Mouse (Mus musculus) cerebellum, adult (tissue): Measurements from ENCODE around the gene Pgpep1.
A peak's percentile ranks its signal among the peaks of the same experiment; 100 is the strongest.

ENCODE experiments used
- ATAC-seq: cut with Nextera tagmentation; 2 replicates; pipeline ENCODE4 v1.9.2; 2017; ENCODE audit warnings: mild to moderate bottlenecking, moderate library complexity, mixed read lengths; ENCODE audit not compliant: insufficient number of reproducible peaks, low FRiP score, low TSS enrichment

Pgpep1 gene

GRCm38 (mm10) chr8:70665599-70665998, 5.4 kb upstream of the Pgpep1 start:
- ATAC-seq = no peak

- no peak for ATAC-seq
These were observed 4.4 kb upstream of the Pgpep1 start for GRCm38 (mm10) chr8:70664631-70665030.

- ATAC-seq = no peak
These were observed 3.5 kb upstream of the Pgpep1 start for GRCm38 (mm10) chr8:70663691-70664090.

GRCm38 (mm10) chr8:70659604-70660272, 450 bp downstream of the Pgpep1 start:
- peak; percentile 41 for ATAC-seq

- ATAC-seq = peak; percentile 33; the same call in 1 of the 2 replicates
These were observed 1.1 kb downstream of the Pgpep1 start for GRCm38 (mm10) chr8:70658897-70659603.

- no peak for ATAC-seq
These were observed 2.4 kb downstream of the Pgpep1 start for GRCm38 (mm10) chr8:70657739-70658138.

GRCm38 (mm10) chr8:70657214-70657613, 3.0 kb downstream of the Pgpep1 start:
- ATAC-seq = no peak

- ATAC-seq = no peak
These were observed 3.9 kb downstream of the Pgpep1 start for GRCm38 (mm10) chr8:70656193-70656790.

- ATAC-seq = no peak
These were observed 4.7 kb downstream of the Pgpep1 start for GRCm38 (mm10) chr8:70655469-70655868.

- no peak for ATAC-seq
These were observed 6.1 kb downstream of the Pgpep1 start for GRCm38 (mm10) chr8:70654121-70654520.

- no peak for ATAC-seq
These were observed 7.0 kb downstream of the Pgpep1 start for GRCm38 (mm10) chr8:70653226-70653625.

GRCm38 (mm10) chr8:70650351-70650750, 9.8 kb downstream of the Pgpep1 start:
- ATAC-seq = no peak

GRCm38 (mm10) chr8:70649324-70649723, 10.9 kb downstream of the Pgpep1 start:
- ATAC-seq = no peak

- no peak for ATAC-seq
These were observed 11.3 kb downstream of the Pgpep1 start for GRCm38 (mm10) chr8:70648921-70649320.

- no peak for ATAC-seq
These were observed 12.1 kb downstream of the Pgpep1 start for GRCm38 (mm10) chr8:70648164-70648442.

- no peak for ATAC-seq
These were observed 12.6 kb downstream of the Pgpep1 start for GRCm38 (mm10) chr8:70647343-70648163.

GRCm38 (mm10) chr8:70646775-70647174, 13.4 kb downstream of the Pgpep1 start:
- no peak for ATAC-seq

- ATAC-seq = no peak
These were observed 13.8 kb downstream of the Pgpep1 start for GRCm38 (mm10) chr8:70646369-70646768.

- ATAC-seq = no peak
These were observed 14.5 kb downstream of the Pgpep1 start for GRCm38 (mm10) chr8:70645501-70646224.

- no peak for ATAC-seq
These were observed 16.1 kb downstream of the Pgpep1 start for GRCm38 (mm10) chr8:70644065-70644464.
